Mouse (Mus musculus): ENCODE data around the gene Cdh23.

- TF ChIP-seq CTCF (IDR thresholded peaks at IDR 0.05; ENCODE audit: borderline replicate concordance, extremely low read depth, insufficient read depth, insufficient read length) (peak; percentile 25; the same call in 1 of the 2 replicates), POLR2A (IDR thresholded peaks at IDR 0.05; ENCODE audit: borderline replicate concordance, extremely low read depth, insufficient read depth, insufficient read length, poor library complexity, severe bottlenecking) (no peak)
These were observed 253.2 kb downstream of the Cdh23 start for GRCm38 (mm10) chr10:60443078-60443477.

All from brain, embryonic 14.5 days (tissue).